Mouse (Mus musculus): ENCODE measurements around the gene Zeb2. TPM values are rescaled to one million over a fixed set of nuclear protein-coding genes. Genes with fewer than 3 reads are reported as not detected.
A peak's percentile ranks its signal among the peaks of the same experiment; 100 is the strongest.
"Not testable (repeated sequence)": the region's sequence is repeated elsewhere in the genome, so short reads cannot be mapped to it uniquely, and the experiment has no call there.

Gene Zeb2
- polyA plus RNA-seq, 1 experiment, result 20.1 TPM

DNA sequence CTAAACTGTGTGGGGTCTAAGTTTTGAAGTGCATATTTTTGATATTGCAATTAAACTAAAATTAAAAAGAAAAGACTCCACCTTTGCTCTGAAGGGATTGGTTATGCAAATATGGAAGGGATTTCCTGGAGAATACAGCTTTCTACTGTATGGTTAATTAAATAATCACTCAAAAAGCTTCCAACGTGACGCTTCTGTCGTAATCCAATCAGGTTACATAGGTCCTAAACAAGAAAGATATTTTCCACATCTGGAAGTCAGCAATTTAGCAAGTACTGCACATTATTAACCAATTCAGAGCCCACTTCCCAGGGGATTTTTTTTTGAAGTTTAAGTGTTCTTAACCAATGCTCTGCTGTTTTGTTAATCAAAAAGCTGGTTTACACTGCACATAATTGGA is 3.3 kb downstream of the Zeb2 start:
- no peaks in the 10 kb centered on the region for H3K9me3 ChIP-seq
- no peaks in the 10 kb centered on the region for H3K27me3 ChIP-seq (replicated peaks)
- H3K36me3 ChIP-seq (replicated peaks; ENCODE audit: low read length), result peaks cover 15% of the 10 kb centered on the region
- peaks cover 37% of the 10 kb centered on the region for H3K4me1 ChIP-seq
- peak overlapping the region; percentile 99 for H3K4me3 ChIP-seq (replicated peaks)
- TF ChIP-seq GATA1 (IDR thresholded peaks at IDR 0.05; ENCODE audit: borderline replicate concordance, low read length) (no peak), FLI1 (IDR thresholded peaks at IDR 0.05; ENCODE audit: low read length) (no peak)

DNA sequence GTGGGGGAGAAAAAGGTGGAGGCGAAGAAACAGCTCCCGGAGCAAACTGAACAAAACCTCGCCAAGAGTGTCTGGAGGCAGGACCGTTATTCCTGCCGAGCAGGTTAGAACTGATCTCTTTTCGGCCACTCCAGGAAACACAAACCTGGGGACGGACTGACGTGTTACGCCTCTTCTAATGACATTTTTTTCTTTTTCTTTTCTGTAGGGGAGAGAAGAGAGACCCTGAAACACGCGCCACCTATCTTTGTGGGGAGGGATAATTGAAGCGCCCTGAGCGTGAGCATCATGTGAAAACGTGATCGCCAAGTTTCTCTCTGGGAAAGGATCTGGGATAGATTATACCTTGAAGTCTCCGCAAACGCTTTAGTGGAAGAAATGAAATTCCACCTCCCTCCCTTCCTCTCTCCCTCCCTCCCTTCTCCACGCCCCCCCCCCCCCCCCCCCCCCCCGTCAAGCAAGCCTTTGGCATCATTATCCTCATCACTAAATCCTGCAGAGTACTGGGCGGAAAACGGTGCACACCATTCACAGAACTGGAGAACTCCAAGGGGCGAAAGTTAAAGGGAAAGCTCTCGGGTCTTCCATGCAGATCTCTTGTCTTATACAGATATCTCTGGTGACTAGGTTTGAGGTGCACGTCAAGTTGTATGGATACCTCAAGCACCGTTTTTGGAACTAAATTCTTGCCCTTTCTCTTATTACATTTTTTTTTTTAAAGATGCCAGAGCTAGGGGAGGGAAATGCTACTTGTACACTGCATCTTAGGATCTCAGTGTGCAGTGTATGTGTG is 4.1 kb downstream of the Zeb2 start:
- Histone ChIP-seq H3K36me3 (replicated peaks; ENCODE audit: low read length) (peaks cover 20% of the 10 kb centered on the region), H3K4me3 (replicated peaks) (peak overlapping the region; percentile 99), H3K27me3 (replicated peaks) (no peaks in the 10 kb centered on the region), H3K9me3 (no peaks in the 10 kb centered on the region), H3K4me1 (peaks cover 35% of the 10 kb centered on the region)
- TF ChIP-seq FLI1 (IDR thresholded peaks at IDR 0.05; ENCODE audit: low read length) (no peak), GATA1 (IDR thresholded peaks at IDR 0.05; ENCODE audit: borderline replicate concordance, low read length) (no peak)

DNA sequence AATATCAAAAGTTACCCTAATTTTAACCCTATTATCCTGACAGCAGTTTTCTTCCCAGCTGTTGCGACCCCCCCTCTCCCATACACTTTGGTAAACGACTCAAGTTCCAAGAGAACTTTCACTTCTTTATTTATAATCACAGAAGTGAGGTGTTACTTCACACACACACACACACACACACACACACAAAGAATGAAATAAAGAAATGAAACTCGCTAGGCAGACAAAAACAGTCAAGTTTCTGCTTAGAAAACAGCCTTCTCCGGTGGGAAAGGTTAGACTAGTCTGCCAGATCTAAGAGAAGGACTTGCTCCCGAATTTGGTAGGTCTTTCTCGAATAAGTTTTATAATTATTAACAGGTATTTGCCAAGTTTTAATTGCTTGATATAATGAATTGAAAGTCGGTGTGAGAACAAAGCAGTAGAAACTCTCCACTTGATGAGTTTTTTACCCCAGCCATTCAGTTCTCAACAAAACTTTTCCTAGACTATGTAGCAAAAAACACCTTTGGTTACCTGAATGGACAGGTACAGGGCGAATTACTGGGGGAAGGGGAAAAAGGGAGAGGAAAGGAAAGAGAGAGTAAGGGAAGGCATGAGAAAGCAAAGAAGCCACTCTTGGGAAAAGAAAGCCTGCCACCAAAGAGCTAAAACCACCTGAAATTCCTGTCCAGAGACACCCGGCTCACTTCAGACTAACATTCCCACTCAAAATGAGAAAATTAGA is 5.0 kb downstream of the Zeb2 start:
- TF ChIP-seq GATA1 (IDR thresholded peaks at IDR 0.05; ENCODE audit: borderline replicate concordance, low read length) (no peak), FLI1 (IDR thresholded peaks at IDR 0.05; ENCODE audit: low read length) (no peak)
- Histone ChIP-seq H3K36me3 (replicated peaks; ENCODE audit: low read length) (peaks cover 30% of the 10 kb centered on the region), H3K27me3 (replicated peaks) (no peaks in the 10 kb centered on the region), H3K9me3 (no peaks in the 10 kb centered on the region), H3K4me1 (peaks cover 38% of the 10 kb centered on the region), H3K4me3 (replicated peaks) (peak overlapping the region; percentile 99)

DNA sequence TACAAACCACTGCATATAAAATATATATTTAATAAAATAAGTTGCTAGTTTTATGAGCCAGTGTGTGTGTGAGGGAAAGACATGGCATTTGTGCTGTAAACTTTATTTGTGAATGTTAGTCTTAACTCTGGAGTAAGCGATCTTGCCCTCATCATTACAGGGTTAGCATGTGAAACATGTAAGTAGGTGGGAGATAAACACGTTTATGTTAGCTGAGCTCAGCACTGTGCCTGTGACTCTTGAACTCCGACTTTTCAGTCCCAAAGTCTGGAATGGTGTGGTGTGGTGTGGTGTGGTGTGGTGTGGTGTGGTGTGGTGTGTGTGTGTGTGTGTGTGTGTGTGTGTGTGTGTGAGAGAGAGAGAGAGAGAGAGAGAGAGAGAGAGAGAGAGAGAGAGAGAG is 5.6 kb downstream of the Zeb2 start:
- Histone ChIP-seq H3K4me1 (peaks cover 44% of the 10 kb centered on the region), H3K4me3 (replicated peaks) (peak overlapping the region; percentile 99), H3K36me3 (replicated peaks; ENCODE audit: low read length) (peaks cover 34% of the 10 kb centered on the region)
- H3K27me3 ChIP-seq (replicated peaks); H3K9me3 ChIP-seq: not testable (repeated sequence)

DNA sequence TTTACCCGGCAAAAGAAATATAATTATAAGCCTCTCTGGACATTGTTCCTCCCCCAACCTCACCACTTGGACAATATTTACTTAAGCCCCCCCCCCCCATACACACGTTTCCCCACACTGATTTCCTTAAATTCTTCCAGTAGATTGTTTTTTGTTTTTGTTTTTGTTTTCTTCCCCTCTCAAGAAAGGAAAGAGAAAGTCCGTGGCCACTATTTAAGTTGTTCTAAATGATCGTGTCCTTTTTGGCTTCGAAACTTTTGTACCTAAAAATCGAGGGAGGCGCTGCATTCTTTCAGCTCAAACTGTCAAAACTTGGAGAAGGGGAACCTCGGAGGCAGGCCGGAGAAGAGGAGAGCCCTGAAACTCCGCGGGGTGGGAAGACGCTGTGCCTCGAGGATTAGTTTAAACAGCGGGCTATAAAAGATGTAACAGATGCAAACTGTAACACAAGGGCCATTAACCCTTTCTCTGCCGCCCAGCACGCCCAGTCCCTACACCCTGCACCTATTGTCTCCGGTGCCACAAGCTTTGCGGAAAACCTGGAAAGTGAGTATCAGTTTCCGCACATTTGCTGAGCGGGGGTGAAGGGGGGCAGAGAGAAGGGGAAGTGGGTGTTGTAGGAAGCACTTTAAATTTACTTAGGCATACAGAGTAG is 6.3 kb downstream of the Zeb2 start:
- peaks cover 50% of the 10 kb centered on the region for H3K4me1 ChIP-seq
- peaks cover 41% of the 10 kb centered on the region for H3K36me3 ChIP-seq (replicated peaks; ENCODE audit: low read length)
- H3K9me3 ChIP-seq, result no peaks in the 10 kb centered on the region
- peak overlapping the region; percentile 99 for H3K4me3 ChIP-seq (replicated peaks)
- no peaks in the 10 kb centered on the region for H3K27me3 ChIP-seq (replicated peaks)
- TF ChIP-seq FLI1 (IDR thresholded peaks at IDR 0.05; ENCODE audit: low read length), result no peak
- no peak for TF ChIP-seq GATA1 (IDR thresholded peaks at IDR 0.05; ENCODE audit: borderline replicate concordance, low read length)

DNA sequence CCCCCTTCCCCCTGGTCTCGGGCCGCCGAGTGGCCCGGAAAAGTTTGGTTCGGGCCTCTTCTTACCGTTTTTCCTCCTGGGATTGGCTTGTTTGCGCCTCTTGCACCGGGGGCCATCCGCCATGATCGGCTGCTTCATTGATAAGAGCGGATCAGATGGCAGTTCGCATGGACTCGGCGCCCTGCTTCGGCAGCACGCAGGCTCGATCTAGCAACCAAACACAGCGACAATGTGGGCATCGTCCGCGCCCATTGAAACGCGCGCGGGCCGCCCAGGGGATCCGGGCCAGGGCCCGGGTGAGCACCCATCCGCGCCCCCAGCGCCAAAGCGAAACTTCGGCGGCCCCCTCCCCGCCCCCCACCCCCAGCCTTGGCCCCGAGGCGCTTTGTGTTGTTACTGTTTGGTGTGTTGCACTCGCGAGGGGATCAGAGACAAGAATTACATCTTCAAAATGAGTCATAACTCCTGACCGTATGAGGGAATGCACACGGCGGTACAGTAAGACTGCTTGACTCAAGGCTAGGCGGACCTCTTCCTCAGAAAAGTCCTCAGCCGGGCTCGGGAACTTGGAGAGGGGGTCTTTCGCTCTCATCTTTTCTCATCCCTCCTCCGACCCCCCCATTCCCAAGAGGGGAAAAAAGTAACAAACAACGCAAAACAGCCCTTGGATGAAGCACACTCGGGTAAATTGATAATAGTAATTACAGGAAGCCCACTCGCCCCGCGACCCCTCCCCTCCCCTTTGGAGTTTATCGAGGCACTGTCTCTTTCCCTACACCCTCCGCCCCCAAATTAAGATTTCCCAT is 7.0 kb downstream of the Zeb2 start:
- H3K4me3 ChIP-seq (replicated peaks), result peak overlapping the region; percentile 99
- no peaks in the 10 kb centered on the region for H3K27me3 ChIP-seq (replicated peaks)
- H3K36me3 ChIP-seq (replicated peaks; ENCODE audit: low read length), result peaks cover 48% of the 10 kb centered on the region
- H3K4me1 ChIP-seq, result peaks cover 50% of the 10 kb centered on the region
- no peaks in the 10 kb centered on the region for H3K9me3 ChIP-seq
- TF ChIP-seq GATA1 (IDR thresholded peaks at IDR 0.05; ENCODE audit: borderline replicate concordance, low read length) (no peak), FLI1 (IDR thresholded peaks at IDR 0.05; ENCODE audit: low read length) (no peak)

DNA sequence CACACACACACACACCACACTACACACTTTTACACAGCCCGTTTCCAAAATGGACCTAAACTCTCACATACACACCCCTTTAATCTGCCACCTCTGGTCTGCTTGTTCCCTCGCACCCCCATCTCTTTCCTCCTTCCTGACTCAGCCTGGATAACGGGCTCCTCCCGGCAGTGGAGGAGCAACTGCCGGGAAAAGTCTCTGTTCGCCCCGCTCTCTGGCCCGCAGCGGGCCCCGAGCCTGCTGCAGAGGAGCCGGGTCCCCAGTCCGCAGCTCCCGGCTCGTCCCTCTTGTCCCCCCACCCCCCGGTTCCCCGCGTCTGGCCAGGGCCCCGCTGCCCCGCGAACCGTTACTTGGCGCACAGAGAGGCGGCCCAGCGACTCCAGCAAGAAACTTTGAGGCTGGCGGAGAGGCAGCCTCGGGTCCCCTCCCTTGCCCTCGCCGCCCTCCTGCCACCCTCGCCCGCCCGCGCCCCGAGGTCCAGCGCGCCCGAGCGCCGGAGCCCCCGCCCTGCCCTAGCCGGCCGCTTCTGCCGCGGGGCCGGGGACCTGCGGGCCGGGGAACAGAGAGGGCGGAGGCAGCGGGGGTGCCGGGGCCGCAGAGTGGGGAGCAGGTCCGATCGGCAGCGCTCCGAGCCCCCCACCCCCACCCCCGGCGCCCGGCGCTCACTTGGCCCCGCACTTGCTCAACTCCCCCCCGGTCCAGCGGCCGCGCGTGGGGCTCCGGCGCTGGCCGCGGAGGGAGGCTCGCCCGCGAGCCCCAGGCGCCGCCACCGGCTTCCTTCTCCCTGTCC is 7.8 kb downstream of the Zeb2 start:
- H3K4me3 ChIP-seq (replicated peaks), result peak overlapping the region; percentile 99
- H3K4me1 ChIP-seq, result peaks cover 50% of the 10 kb centered on the region
- TF ChIP-seq GATA1 (IDR thresholded peaks at IDR 0.05; ENCODE audit: borderline replicate concordance, low read length), result no peak
- no peak for TF ChIP-seq FLI1 (IDR thresholded peaks at IDR 0.05; ENCODE audit: low read length)
- no peaks in the 10 kb centered on the region for H3K9me3 ChIP-seq
- H3K36me3 ChIP-seq (replicated peaks; ENCODE audit: low read length), result peaks cover 56% of the 10 kb centered on the region
- no peaks in the 10 kb centered on the region for H3K27me3 ChIP-seq (replicated peaks)

GRCm38 (mm10) chr2:45108521-45109091 is 8.6 kb downstream of the Zeb2 start:
- Histone ChIP-seq H3K27me3 (replicated peaks) (no peaks in the 10 kb centered on the region), H3K9me3 (no peaks in the 10 kb centered on the region), H3K4me1 (peaks cover 50% of the 10 kb centered on the region), H3K4me3 (replicated peaks) (peak overlapping the region; percentile 99), H3K36me3 (replicated peaks; ENCODE audit: low read length) (peaks cover 62% of the 10 kb centered on the region)
- no peak for TF ChIP-seq GATA1 (IDR thresholded peaks at IDR 0.05; ENCODE audit: borderline replicate concordance, low read length)
- TF ChIP-seq FLI1 (IDR thresholded peaks at IDR 0.05; ENCODE audit: low read length), result no peak
